Mouse (Mus musculus) lung, embryonic 16.5 days (tissue): ENCODE measurements around the gene Cct5. TPM values are rescaled to one million over a fixed set of nuclear protein-coding genes. Genes with fewer than 3 reads are reported as not detected.
A peak's percentile ranks its signal among the peaks of the same experiment; 100 is the strongest.

ENCODE experiments used
- ATAC-seq: fragments of 200-750 bp; cut with Nextera tagmentation; 2 replicates; pipeline ENCODE4 v1.8.0; 2017; ENCODE audit warnings: low read depth, mild to moderate bottlenecking, moderate library complexity
- H3K27ac ChIP-seq: fragments of 300-500 bp; sonication (generic); 2 replicates; pipeline ENCODE4 v1.5.1; 2014; ENCODE audit warnings: mild to moderate bottlenecking, control low read depth, low read length
- H3K27me3 ChIP-seq: fragments of 300-500 bp; sonication (generic); 2 replicates; pipeline ENCODE4 v1.6.1; 2014; ENCODE audit warnings: low read depth, low read length, mixed read lengths; ENCODE audit not compliant: control insufficient read depth, insufficient read depth
- H3K36me3 ChIP-seq: fragments of 300-500 bp; sonication (generic); 2 replicates; pipeline ENCODE4 v1.6.1; 2014; ENCODE audit warnings: low read length; ENCODE audit not compliant: control insufficient read depth, insufficient read depth
- H3K4me1 ChIP-seq: fragments of 300-500 bp; sonication (generic); replicated peaks from 2 replicates; pipeline ENCODE4 v1.6.1; 2014; ENCODE audit warnings: low read length, mixed read lengths; ENCODE audit not compliant: control insufficient read depth, insufficient read depth
- H3K4me2 ChIP-seq: fragments of 300-500 bp; sonication (generic); 2 replicates; pipeline ENCODE4 v1.6.1; 2014; ENCODE audit warnings: low read depth, low read length, control low read depth
- H3K4me3 ChIP-seq: fragments of 300-500 bp; sonication (generic); 2 replicates; pipeline ENCODE4 v1.5.1; 2014; ENCODE audit warnings: mild to moderate bottlenecking, low read length, control low read depth
- H3K9ac ChIP-seq: fragments of 300-500 bp; sonication (generic); 2 replicates; pipeline ENCODE4 v1.6.1; 2014; ENCODE audit warnings: low read length, control low read depth
- H3K9me3 ChIP-seq: fragments of 300-500 bp; sonication (generic); 2 replicates; pipeline ENCODE4 v1.6.1; 2016; ENCODE audit warnings: low read length; ENCODE audit not compliant: control insufficient read depth
- WGBS: fragments of 180-500 bp; shearing (Covaris S2); extraction: QIAGEN DNeasy Blood & Tissue Kit; methylation state at CpG from one replicate; pipeline ENCODE4 v1.1.7; 2014; 5-methylcytosine and 5-hydroxymethylcytosine counted together
- polyA plus RNA-seq: library from polyadenylated mRNA; unstranded; fragments of >200 nt; fragmentation: Nextera tagmentation; extraction: Ambion mirVana; gene quantifications from 2 replicates; pipeline ENCODE4 v1.2.1, GENCODE M21; 2015

Cct5 gene
- polyA plus RNA-seq, 1 experiment from 2014 or later, result 461 TPM

DNA sequence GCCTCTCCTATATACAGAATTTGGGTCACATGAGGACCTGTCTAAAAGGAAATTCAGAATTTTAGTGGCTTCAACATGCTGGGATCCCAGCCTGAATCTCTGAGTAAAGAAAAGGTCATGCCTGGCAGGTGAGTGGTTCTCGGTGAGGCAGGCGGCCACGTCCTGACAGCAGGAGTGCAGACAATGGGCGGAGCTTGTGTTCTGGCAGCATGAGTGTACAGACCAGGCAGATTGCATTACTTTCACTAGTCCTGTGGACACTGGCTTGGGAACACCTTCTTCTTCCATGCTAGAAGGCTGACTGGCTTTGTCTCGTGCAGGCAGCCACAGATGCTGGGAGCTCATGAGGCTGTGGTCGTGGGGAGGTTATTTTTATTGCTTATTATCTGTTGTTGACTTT is 5.2 kb upstream of the Cct5 start:
- no peaks in the 10 kb centered on the region for H3K27me3 ChIP-seq
- WGBS, result 65% methylated on average over 6 of the region's 6 CpGs
- no peak overlapping the region for H3K27ac ChIP-seq
- no peak for ATAC-seq
- H3K9ac ChIP-seq, result no peak overlapping the region
- H3K36me3 ChIP-seq, result no peaks in the 10 kb centered on the region
- H3K4me2 ChIP-seq, result no peak overlapping the region
- H3K4me1 ChIP-seq, result peaks cover 7% of the 10 kb centered on the region
- no peak overlapping the region for H3K4me3 ChIP-seq
- H3K9me3 ChIP-seq, result no peaks in the 10 kb centered on the region

DNA sequence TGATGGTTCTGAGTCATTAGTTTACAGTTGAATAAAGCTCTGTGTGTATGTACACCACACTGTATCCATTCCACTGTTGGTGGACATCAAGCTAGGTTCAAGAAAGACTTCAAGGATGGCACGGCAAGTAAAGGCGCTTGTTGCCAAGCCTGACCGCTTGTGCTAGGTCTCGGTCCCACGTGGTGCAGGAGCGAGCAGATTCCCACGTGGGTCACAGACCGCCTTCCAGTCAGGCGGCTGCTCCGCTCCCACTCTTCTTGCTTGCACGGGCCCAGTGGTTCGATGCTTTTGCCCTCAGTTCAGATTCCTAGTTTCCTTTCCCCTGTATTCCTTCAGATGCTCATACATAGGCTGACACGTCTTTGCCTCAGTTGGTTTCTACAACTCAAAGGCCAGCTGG is 1.5 kb upstream of the Cct5 start:
- no peak for ATAC-seq
- peak overlapping the region; percentile 77 for H3K4me2 ChIP-seq
- WGBS, result 83% methylated on average over 13 of the region's 13 CpGs
- no peaks in the 10 kb centered on the region for H3K27me3 ChIP-seq
- H3K9ac ChIP-seq, result peak overlapping the region; percentile 97
- peak overlapping the region; percentile 97 for H3K4me3 ChIP-seq
- no peaks in the 10 kb centered on the region for H3K36me3 ChIP-seq
- no peak overlapping the region for H3K27ac ChIP-seq
- H3K4me1 ChIP-seq, result peaks cover 19% of the 10 kb centered on the region
- no peaks in the 10 kb centered on the region for H3K9me3 ChIP-seq

DNA sequence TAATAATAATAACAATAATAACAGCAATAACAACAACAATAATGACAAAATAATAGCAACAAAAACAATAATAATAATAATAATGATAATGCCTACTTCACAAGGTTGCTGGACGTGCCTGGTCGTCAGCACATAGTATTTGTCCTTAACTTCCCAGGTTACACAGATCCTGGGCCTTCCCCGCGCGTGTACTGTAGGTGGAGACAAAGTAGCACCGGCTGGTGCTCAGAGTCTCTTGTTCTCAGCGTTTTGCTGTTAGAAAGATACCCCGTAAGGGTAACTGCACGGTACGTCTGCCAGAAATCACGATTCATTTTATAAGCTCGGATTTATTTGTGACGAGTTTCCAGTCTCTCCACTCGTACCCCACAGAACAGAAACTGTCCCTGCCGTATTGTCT is 822 bp upstream of the Cct5 start:
- Histone ChIP-seq H3K4me1 (peaks cover 19% of the 10 kb centered on the region), H3K27me3 (no peaks in the 10 kb centered on the region), H3K4me2 (peak overlapping the region; percentile 77), H3K27ac (peak overlapping the region; percentile 96), H3K36me3 (peaks cover 2% of the 10 kb centered on the region; the same call in 1 of the 2 replicates), H3K4me3 (peak overlapping the region; percentile 97), H3K9ac (peak overlapping the region; percentile 97), H3K9me3 (no peaks in the 10 kb centered on the region)
- 2% methylated on average over 15 of the region's 15 CpGs for WGBS
- peak; percentile 70 for ATAC-seq

DNA sequence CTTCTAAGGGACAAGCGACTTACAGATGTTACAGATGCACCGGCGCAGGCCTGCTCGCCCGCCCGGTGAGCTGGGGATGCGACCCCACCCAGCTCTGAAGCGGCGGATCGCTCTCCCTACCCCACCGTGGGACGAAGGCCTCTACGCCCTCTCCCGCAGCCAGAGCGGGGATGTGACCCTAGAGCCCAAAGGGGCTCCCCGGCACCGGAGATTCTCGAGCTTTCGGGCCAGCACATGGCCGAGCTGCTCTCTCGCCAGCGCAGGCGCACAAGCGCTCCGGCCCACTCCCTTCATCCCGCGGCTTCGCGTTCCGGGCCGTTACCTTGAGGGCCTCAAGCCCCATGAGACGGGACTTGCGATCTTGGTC is 342 bp downstream of the Cct5 start:
- Histone ChIP-seq H3K9me3 (no peaks in the 10 kb centered on the region), H3K27me3 (no peaks in the 10 kb centered on the region), H3K27ac (peak overlapping the region; percentile 67), H3K9ac (peak overlapping the region; percentile 94), H3K36me3 (peaks cover 6% of the 10 kb centered on the region; the same call in 1 of the 2 replicates), H3K4me2 (peak overlapping the region; percentile 98), H3K4me1 (peaks cover 19% of the 10 kb centered on the region), H3K4me3 (peak overlapping the region; percentile 97)
- peak; percentile 74 for ATAC-seq
- 0% methylated on average over 32 of the region's 33 CpGs for WGBS

DNA sequence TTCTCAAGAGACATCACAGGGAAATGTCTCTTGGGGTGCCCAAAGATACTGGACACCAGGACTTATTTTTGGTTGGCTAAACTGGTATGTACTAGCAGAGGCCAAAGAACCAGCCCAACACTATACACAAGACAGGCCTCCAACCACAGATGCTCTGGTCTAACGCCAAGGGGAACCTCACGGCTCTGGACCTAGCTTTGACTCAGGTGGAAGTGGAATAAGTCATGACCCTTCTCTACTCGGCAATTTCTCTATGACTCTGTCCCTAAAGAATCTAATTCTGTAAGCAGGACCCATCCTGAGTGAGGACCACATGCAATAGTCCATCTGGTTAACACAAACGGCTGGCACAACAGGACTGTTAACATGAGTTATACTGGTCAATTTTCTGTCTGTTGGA is 1.8 kb downstream of the Cct5 start:
- H3K9ac ChIP-seq, result no peak overlapping the region

DNA sequence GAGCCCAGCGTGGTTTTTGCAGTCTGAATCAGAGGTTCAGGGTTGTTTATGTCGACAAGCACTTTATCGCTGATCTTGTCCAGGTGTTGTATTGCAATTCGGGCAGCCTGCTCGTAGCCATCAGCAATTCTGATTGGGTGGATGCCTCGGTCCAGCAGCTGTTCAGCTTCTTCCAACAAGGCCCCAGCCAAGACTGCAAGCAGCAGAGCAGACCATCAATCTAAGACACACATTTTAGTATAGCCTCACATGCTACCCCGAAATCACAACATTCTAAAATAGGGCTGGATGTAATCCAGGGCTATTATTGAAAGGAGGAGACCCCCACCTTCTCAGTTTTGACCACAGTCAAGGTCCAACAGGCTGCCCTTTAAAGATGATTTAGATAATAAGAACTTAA is 6.0 kb downstream of the Cct5 start:
- Histone ChIP-seq H3K9me3 (no peaks in the 10 kb centered on the region), H3K4me1 (peaks cover 12% of the 10 kb centered on the region), H3K9ac (no peak overlapping the region), H3K4me3 (no peak overlapping the region), H3K36me3 (peaks cover 54% of the 10 kb centered on the region), H3K4me2 (no peak overlapping the region), H3K27ac (no peak overlapping the region), H3K27me3 (no peaks in the 10 kb centered on the region)
- ATAC-seq, result no peak
- WGBS, result 59% methylated on average over 7 of the region's 7 CpGs

More for the DNA sequence above, 1.8 kb downstream of the Cct5 start:
- Histone ChIP-seq H3K9me3 (no peaks in the 10 kb centered on the region), H3K4me3 (peak overlapping the region; percentile 1), H3K27me3 (no peaks in the 10 kb centered on the region), H3K4me2 (peak overlapping the region; percentile 98), H3K4me1 (peaks cover 19% of the 10 kb centered on the region), H3K27ac (no peak overlapping the region), H3K36me3 (peaks cover 15% of the 10 kb centered on the region; the same call in 1 of the 2 replicates)
- 59% methylated on average over 4 of the region's 4 CpGs for WGBS
- ATAC-seq, result no peak

DNA sequence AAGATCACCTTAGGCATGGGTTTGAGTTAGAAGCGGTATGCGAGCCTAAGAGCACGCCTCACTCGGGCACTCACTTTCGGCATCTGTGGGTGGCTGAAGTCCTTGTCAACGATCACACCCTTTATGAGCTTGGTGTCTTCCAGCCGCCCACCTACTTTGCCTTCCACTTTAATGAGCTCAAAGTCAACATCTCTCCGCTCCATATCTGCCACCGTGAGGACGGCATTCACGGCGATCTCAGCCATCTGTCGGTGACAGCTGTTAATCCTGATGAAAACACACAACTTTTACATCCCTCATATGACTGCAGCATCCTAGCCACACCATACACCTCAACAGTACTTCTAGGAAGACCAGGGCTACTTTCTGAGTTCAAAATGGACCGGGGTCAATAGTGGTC is 7.3 kb downstream of the Cct5 start:
- 82% methylated on average over 14 of the region's 14 CpGs for WGBS
- ATAC-seq, result no peak
- H3K4me1 ChIP-seq, result peaks cover 2% of the 10 kb centered on the region
- no peak overlapping the region for H3K4me2 ChIP-seq
- H3K27ac ChIP-seq, result no peak overlapping the region
- H3K4me3 ChIP-seq, result no peak overlapping the region
- peaks cover 68% of the 10 kb centered on the region for H3K36me3 ChIP-seq
- no peaks in the 10 kb centered on the region for H3K9me3 ChIP-seq
- H3K27me3 ChIP-seq, result no peaks in the 10 kb centered on the region
- H3K9ac ChIP-seq, result no peak overlapping the region

DNA sequence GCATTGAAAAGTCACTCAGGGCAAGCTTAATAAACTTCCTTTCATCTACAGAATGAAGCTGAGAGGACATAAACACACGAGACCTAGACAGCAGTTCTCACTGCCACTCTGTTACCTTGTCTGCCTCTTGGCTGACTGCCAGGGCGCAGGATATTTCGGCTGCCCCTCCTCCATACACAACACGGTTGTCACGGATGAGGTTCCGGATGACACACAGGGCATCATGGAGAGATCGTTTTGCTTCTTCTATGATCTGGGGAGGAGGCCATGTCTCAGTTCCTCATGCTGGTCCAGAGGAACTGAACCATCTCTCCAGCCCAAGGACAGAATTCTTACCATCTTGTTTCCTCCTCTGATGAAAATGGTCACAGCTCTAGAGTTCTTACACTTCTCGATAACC is 9.1 kb downstream of the Cct5 start:
- WGBS, result 63% methylated on average over 8 of the region's 8 CpGs

DNA sequence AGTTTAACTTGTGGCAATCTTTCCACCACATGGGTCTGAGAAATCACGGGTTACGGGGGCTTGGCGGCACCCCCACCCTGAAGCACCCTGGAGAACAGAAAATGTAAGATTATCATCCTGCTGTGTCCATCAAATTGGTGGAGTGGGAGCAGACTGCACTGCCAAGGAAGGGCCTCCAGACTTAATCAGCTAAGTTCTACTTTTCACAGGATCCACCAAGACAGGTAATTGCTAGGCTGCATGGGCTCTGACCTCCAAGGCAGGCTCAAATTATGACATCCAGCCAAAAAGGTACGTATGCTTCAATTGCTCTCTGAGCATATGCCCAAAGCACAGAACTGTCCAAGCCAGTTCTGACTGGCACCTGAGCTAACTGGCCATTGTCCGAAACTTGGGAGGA is 11.4 kb downstream of the Cct5 start:
- Histone ChIP-seq H3K27me3 (no peaks in the 10 kb centered on the region), H3K4me2 (no peak overlapping the region), H3K36me3 (peaks cover 57% of the 10 kb centered on the region), H3K9me3 (no peaks in the 10 kb centered on the region), H3K27ac (no peak overlapping the region), H3K4me3 (no peak overlapping the region), H3K9ac (no peak overlapping the region), H3K4me1 (no peaks in the 10 kb centered on the region)
- ATAC-seq, result no peak
- WGBS, result 88% methylated on average over 5 of the region's 5 CpGs

More for the DNA sequence above, 9.1 kb downstream of the Cct5 start:
- Histone ChIP-seq H3K9me3 (no peaks in the 10 kb centered on the region), H3K4me2 (no peak overlapping the region), H3K27me3 (no peaks in the 10 kb centered on the region), H3K9ac (no peak overlapping the region), H3K36me3 (peaks cover 67% of the 10 kb centered on the region), H3K4me1 (no peaks in the 10 kb centered on the region), H3K4me3 (no peak overlapping the region), H3K27ac (no peak overlapping the region)
- no peak for ATAC-seq
